Mouse (Mus musculus) lung, postnatal 10 days (tissue): ENCODE measurements at regions not wholly inside any gene's neighbourhood (a gene's known extent, or its start where the extent isn't known, plus 50 kb on each side); places are given as distances from the start of the nearest gene placed in this dataset.

Experiments
- DNase-seq: peaks from one replicate; pipeline ENCODE4 v3.0.0; 2021

- DNase-seq = no peak
These were observed 430.0 kb upstream of the Got2 start for GRCm38 (mm10) chr8:96318367-96318766.

- DNase-seq = no peak
These were observed 420.8 kb upstream of the Got2 start for GRCm38 (mm10) chr8:96308989-96309718.

GRCm38 (mm10) chr8:96296643-96297042 lies 408.3 kb upstream of the Got2 start:
- no peak for DNase-seq

- DNase-seq = no peak
These were observed 402.4 kb upstream of the Got2 start for GRCm38 (mm10) chr8:96290740-96291139.

- DNase-seq = no peak
These were observed 401.2 kb upstream of the Got2 start for GRCm38 (mm10) chr8:96289519-96289918.

- no peak for DNase-seq
These were observed 400.2 kb upstream of the Got2 start for GRCm38 (mm10) chr8:96288525-96288924.

GRCm38 (mm10) chr8:96277479-96278138 lies 389.3 kb upstream of the Got2 start:
- DNase-seq = no peak

- DNase-seq = no peak
These were observed 388.7 kb upstream of the Got2 start for GRCm38 (mm10) chr8:96277058-96277457.

- no peak for DNase-seq
These were observed 367.9 kb upstream of the Got2 start for GRCm38 (mm10) chr8:96256294-96256693.

GRCm38 (mm10) chr8:96255811-96256210 lies 367.5 kb upstream of the Got2 start:
- no peak for DNase-seq

GRCm38 (mm10) chr8:96246017-96246416 lies 357.7 kb upstream of the Got2 start:
- DNase-seq = no peak

GRCm38 (mm10) chr8:96244549-96245152 lies 356.3 kb upstream of the Got2 start:
- no peak for DNase-seq

- no peak for DNase-seq
These were observed 350.1 kb upstream of the Got2 start for GRCm38 (mm10) chr8:96238406-96238805.

GRCm38 (mm10) chr8:96237940-96238339 lies 349.6 kb upstream of the Got2 start:
- no peak for DNase-seq

- peak; percentile 19 for DNase-seq
These were observed 342.1 kb upstream of the Got2 start for GRCm38 (mm10) chr8:96230412-96230811.
